Mouse (Mus musculus) spleen, adult 2 months (tissue): Measurements from ENCODE around the gene March6.

ENCODE experiments used
- CTCF ChIP-seq: fragments of 200-500 bp; IDR thresholded peaks from 2 replicates; pipeline ENCODE4 v1.5.1; 2011; ENCODE audit warnings: mild to moderate bottlenecking, inconsistent platforms; ENCODE audit not compliant: insufficient read depth, insufficient read length, insufficient replicate concordance; ENCODE audit errors: extremely low read depth
- POLR2A ChIP-seq: fragments of 200-500 bp; IDR thresholded peaks from 2 replicates; pipeline ENCODE4 v1.6.1; 2011; ENCODE audit warnings: low read depth, low read length, inconsistent platforms

DNA sequence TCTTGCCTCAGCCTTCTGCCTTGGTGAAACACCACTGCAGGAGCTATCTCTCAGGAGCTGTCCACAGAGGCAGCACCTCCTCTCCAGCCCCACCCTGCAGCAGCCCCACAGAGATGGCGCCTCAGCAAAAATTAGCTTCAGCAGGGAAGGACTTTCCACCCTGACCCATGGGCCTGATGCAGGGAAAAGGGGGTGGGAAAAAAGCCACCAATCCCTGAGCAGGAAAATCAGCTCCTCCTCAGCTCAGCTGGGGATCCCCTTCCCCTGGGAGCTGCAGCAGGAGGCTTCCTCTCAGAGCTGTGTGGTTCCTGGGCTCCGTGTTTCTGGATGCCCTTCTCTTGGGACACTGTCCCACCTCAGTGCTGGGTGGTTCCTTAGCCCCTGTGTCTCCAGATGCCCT is 81.1 kb downstream of the March6 start:
- TF ChIP-seq POLR2A (no peak), CTCF (no peak)
